Mouse (Mus musculus) gastrocnemius, adult 18-20 months (tissue): ENCODE results near the gene Greb1. TPM values are rescaled to one million over a fixed set of nuclear protein-coding genes. Genes with fewer than 3 reads are reported as not detected.
A peak's percentile ranks its signal among the peaks of the same experiment; 100 is the strongest.

Source experiments
- DNase-seq: peaks from one replicate; pipeline ENCODE4 v3.0.0; 2021; ENCODE audit warnings: low spot score
- total RNA-seq, 2 experiments: library from RNA; stranded (reverse); gene quantifications; 2 replicates each; pipeline ENCODE4 v1.2.3; 2021

Gene Greb1
- total RNA-seq, 2 experiments from 2014 or later: 0.43 to 3.9 TPM

- peak; percentile 56 for DNase-seq
These were observed 7.4 kb upstream of the Greb1 start for GRCm38 (mm10) chr12:16808045-16808444.

GRCm38 (mm10) chr12:16805511-16805910, 4.8 kb upstream of the Greb1 start:
- DNase-seq: peak; percentile 80

GRCm38 (mm10) chr12:16803956-16804430, 3.3 kb upstream of the Greb1 start:
- DNase-seq: no peak

GRCm38 (mm10) chr12:16803237-16803955, 2.7 kb upstream of the Greb1 start:
- no peak for DNase-seq

- no peak for DNase-seq
These were observed 251 bp upstream of the Greb1 start for GRCm38 (mm10) chr12:16800959-16801315.

GRCm38 (mm10) chr12:16799928-16800258, 793 bp downstream of the Greb1 start:
- no peak for DNase-seq

GRCm38 (mm10) chr12:16798894-16799293, 1.8 kb downstream of the Greb1 start:
- no peak for DNase-seq

- DNase-seq: no peak
These were observed 4.9 kb downstream of the Greb1 start for GRCm38 (mm10) chr12:16795781-16796180.

- no peak for DNase-seq
These were observed 7.3 kb downstream of the Greb1 start for GRCm38 (mm10) chr12:16793371-16793770.

GRCm38 (mm10) chr12:16790456-16790855, 10.2 kb downstream of the Greb1 start:
- DNase-seq: no peak

- DNase-seq: no peak
These were observed 10.9 kb downstream of the Greb1 start for GRCm38 (mm10) chr12:16789756-16790155.

GRCm38 (mm10) chr12:16789199-16789598, 11.5 kb downstream of the Greb1 start:
- no peak for DNase-seq

- DNase-seq: no peak
These were observed 12.1 kb downstream of the Greb1 start for GRCm38 (mm10) chr12:16788600-16788999.

GRCm38 (mm10) chr12:16781034-16781746, 19.5 kb downstream of the Greb1 start:
- DNase-seq: no peak

- no peak for DNase-seq
These were observed 20.4 kb downstream of the Greb1 start for GRCm38 (mm10) chr12:16780320-16780719.

GRCm38 (mm10) chr12:16779165-16779564, 21.5 kb downstream of the Greb1 start:
- no peak for DNase-seq

GRCm38 (mm10) chr12:16778523-16778922, 22.2 kb downstream of the Greb1 start:
- no peak for DNase-seq

- DNase-seq: no peak
These were observed 25.3 kb downstream of the Greb1 start for GRCm38 (mm10) chr12:16775351-16775750.

GRCm38 (mm10) chr12:16774605-16775004, 26.1 kb downstream of the Greb1 start:
- no peak for DNase-seq

- DNase-seq: no peak
These were observed 31.0 kb downstream of the Greb1 start for GRCm38 (mm10) chr12:16769601-16770165.

GRCm38 (mm10) chr12:16768711-16769110, 32.0 kb downstream of the Greb1 start:
- DNase-seq: no peak

GRCm38 (mm10) chr12:16768251-16768650, 32.4 kb downstream of the Greb1 start:
- no peak for DNase-seq
